Mouse (Mus musculus) lung, adult 18-20 months (tissue): ENCODE measurements around the gene Nrip2.

ENCODE experiments used
- DNase-seq, 2 experiments: peaks; one replicate each; pipeline ENCODE4 v3.0.0; 2022; ENCODE audit warnings: mixed read lengths in 2 of 2

Nrip2 gene

GRCm38 (mm10) chr6:128438871-128439341 is 39.8 kb downstream of the Nrip2 start:
- DNase-seq: peak; percentile 33 to 50

GRCm38 (mm10) chr6:128440238-128440637 is 41.1 kb downstream of the Nrip2 start:
- DNase-seq: no peak

- DNase-seq: peak; percentile 62 to 75
These were observed 46.9 kb downstream of the Nrip2 start for GRCm38 (mm10) chr6:128445761-128446535.

GRCm38 (mm10) chr6:128447063-128447462 is 48.0 kb downstream of the Nrip2 start:
- no peak for DNase-seq

GRCm38 (mm10) chr6:128455835-128456605 is 56.9 kb downstream of the Nrip2 start:
- DNase-seq: no peak

- DNase-seq: no peak
These were observed 58.1 kb downstream of the Nrip2 start for GRCm38 (mm10) chr6:128457186-128457585.

- DNase-seq: no peak
These were observed 61.2 kb downstream of the Nrip2 start for GRCm38 (mm10) chr6:128460321-128460720.

GRCm38 (mm10) chr6:128460729-128461503 is 61.8 kb downstream of the Nrip2 start:
- no peak for DNase-seq

- no peak for DNase-seq
These were observed 62.5 kb downstream of the Nrip2 start for GRCm38 (mm10) chr6:128461606-128462005.

- DNase-seq: no peak
These were observed 65.9 kb downstream of the Nrip2 start for GRCm38 (mm10) chr6:128464996-128465395.
